Mouse (Mus musculus): ENCODE data around the gene Baz2a. TPM values are rescaled to one million over a fixed set of nuclear protein-coding genes. Genes with fewer than 3 reads are reported as not detected.
A peak's percentile ranks its signal among the peaks of the same experiment; 100 is the strongest.

Baz2a gene
- total and polyA plus RNA-seq, 3 experiments = 5.4 to 34.0 (median 12.8) TPM

DNA sequence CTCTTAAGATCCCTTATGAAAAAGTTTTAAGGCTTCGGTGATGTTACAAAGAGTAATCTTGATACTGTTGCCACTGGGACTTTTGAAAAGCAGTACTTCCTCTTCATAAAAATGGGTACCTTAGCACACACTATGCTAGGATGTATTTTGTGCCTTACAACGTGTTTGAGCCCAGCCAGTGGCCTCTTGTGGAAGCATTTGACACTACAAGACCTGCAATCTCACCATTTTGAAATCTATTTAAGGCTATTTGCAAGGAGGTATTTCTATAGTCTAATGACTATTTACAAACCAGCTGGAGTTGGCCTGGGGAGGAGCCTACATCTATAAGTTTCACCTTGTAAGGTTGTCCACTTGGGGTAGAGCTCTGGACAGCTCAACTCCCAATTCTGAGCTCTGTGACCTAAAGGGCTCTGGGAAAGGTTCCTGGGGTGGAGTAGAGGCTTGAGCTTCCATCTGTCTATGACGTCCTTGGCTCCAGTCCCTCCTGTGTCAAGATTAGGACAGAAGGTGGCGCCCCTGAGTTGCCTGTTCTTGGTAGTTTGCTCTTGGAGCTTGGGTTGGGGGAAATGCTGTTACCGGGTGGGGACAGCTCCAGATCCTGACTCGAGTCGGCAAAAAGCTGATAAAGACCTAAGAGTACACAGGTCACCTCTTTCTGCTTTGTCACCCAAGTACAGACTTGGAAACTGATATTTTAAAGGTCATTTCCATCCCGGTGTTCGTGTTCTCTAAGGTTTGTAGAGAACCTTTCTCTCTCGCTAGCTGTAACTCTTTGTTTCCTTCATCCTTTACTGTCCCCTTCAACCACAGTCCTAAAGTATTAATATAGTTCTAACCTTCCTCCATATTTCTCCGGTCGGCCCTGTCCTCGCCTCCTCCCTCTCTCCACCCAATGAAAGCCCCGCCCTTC lies 470 bp upstream of the Baz2a start:
- Histone ChIP-seq H3K79me2 (replicated peaks; ENCODE audit: control insufficient read depth, extremely low read depth, insufficient read depth, poor library complexity, severe bottlenecking) (peaks cover 9% of the 10 kb centered on the region), H3K27me3 (replicated peaks) (no peaks in the 10 kb centered on the region), H3K9ac (ENCODE audit: insufficient read depth, low read depth) (peak overlapping the region; percentile 87), H3K36me3 (replicated peaks in 1 of 2; ENCODE audit: control insufficient read depth in 1 of 2, insufficient read depth in 1 of 2, low read length in 1 of 2) (peaks cover 35 to 42% of the 10 kb centered on the region in 2 experiments), H3K4me2 (ENCODE audit: insufficient read depth, low read depth, poor library complexity, severe bottlenecking) (peak overlapping the region; percentile 95), H3K27ac (ENCODE audit: insufficient read depth, low read depth) (peak overlapping the region; percentile 83), H3K4me1 (ENCODE audit: control insufficient read depth in 1 of 2, insufficient read depth in 2 of 2) (peaks cover 3 to 60% of the 10 kb centered on the region in 2 experiments; a peak in 3 of 4 replicates), H3K9me3 (replicated peaks; ENCODE audit: low read length) (no peaks in the 10 kb centered on the region), H3K4me3 (replicated peaks in 1 of 3; ENCODE audit: low read depth in 2 of 3, low read length in 2 of 3, poor library complexity in 1 of 3) (peak overlapping the region; percentile 78 to 90 (median 86))
- in situ Hi-C loops (cut with MboI; ENCODE audit: low pct_ligation_motif_present, low pct_unique_long_range_greater_than_20kb, low sequenced_read_pairs) (loop anchor here (5.0 to 10.0 kb wide), 2 partner anchors 54 to 101 kb away; partner anchors contain the start of gene Gls2), dilution Hi-C loops (cut with MboI; ENCODE audit: extremely low pct_ligation_motif_present, extremely low pct_unique_long_range_greater_than_20kb, low sequenced_read_pairs) (no loop called here)
- DNase-seq (ENCODE audit: extremely low read depth) = peak; percentile 94
- peak; percentile 33; the same call in 1 of the 2 replicates for TF ChIP-seq HCFC1 (IDR thresholded peaks at IDR 0.05; ENCODE audit: low read depth, low read length)
- peak; percentile 21; the same call in 1 of the 2 replicates for TF ChIP-seq NELFE (IDR thresholded peaks at IDR 0.05; ENCODE audit: low read depth, low read length)
- peak; percentile 54 for TF ChIP-seq ZMIZ1 (IDR thresholded peaks at IDR 0.05; ENCODE audit: low read depth, low read length)
- TF ChIP-seq UBTF (IDR thresholded peaks at IDR 0.05; ENCODE audit: low read depth, low read length) = no peak
- no peak for TF ChIP-seq ZNF384 (IDR thresholded peaks at IDR 0.05; ENCODE audit: low read depth, low read length)
- no peak for TF ChIP-seq PAX5 (IDR thresholded peaks at IDR 0.05; ENCODE audit: low read length)
- TF ChIP-seq RCOR1 (conservative IDR thresholded peaks at IDR 0.05; ENCODE audit: low read depth, low read length) = no peak
- TF ChIP-seq MYC (IDR thresholded peaks at IDR 0.05; ENCODE audit: low read depth, low read length) = peak; percentile 68; the same call in 1 of the 2 replicates
- no peak; the same call in 1 of the 2 replicates for TF ChIP-seq CHD1 (IDR thresholded peaks at IDR 0.05; ENCODE audit: low read depth, low read length)
- TF ChIP-seq MAX (IDR thresholded peaks at IDR 0.05; ENCODE audit: low read length) = peak; percentile 50; the same call in 1 of the 2 replicates
- TF ChIP-seq USF2 (conservative IDR thresholded peaks at IDR 0.05; ENCODE audit: low read depth, low read length) = no peak
- TF ChIP-seq KAT2A (IDR thresholded peaks at IDR 0.05; ENCODE audit: insufficient replicate concordance, low read length) = no peak
- peak; percentile 11; the same call in 1 of the 2 replicates for TF ChIP-seq ETS1 (conservative IDR thresholded peaks at IDR 0.05; ENCODE audit: low read depth, low read length)
- TF ChIP-seq POLR2A (IDR thresholded peaks at IDR 0.05; ENCODE audit: low read depth, low read length) = peak; percentile 56
- TF ChIP-seq MXI1 (IDR thresholded peaks at IDR 0.05; ENCODE audit: low read depth, low read length) = peak; percentile 42; the same call in 1 of the 2 replicates
- TF ChIP-seq BHLHE40 (IDR thresholded peaks at IDR 0.05; ENCODE audit: low read depth, low read length) = no peak
- peak; percentile 52 to 81 for TF ChIP-seq CTCF (conservative IDR thresholded peaks at IDR 0.05 in 1 of 2, IDR thresholded peaks at IDR 0.05 in 1 of 2; ENCODE audit: low read depth in 2 of 2, low read length in 2 of 2)
- no peak for TF ChIP-seq SIN3A (IDR thresholded peaks at IDR 0.05; ENCODE audit: low read length)
- peak; percentile 45; the same call in 1 of the 2 replicates for TF ChIP-seq MAZ (IDR thresholded peaks at IDR 0.05; ENCODE audit: low read depth, low read length)
- TF ChIP-seq JUN (IDR thresholded peaks at IDR 0.05; ENCODE audit: insufficient read depth, low read depth, low read length) = no peak
- TF ChIP-seq CHD2 (IDR thresholded peaks at IDR 0.05; ENCODE audit: low read length) = peak; percentile 49; the same call in 1 of the 2 replicates
- TF ChIP-seq ZC3H11A (IDR thresholded peaks at IDR 0.05; ENCODE audit: low read depth, low read length) = no peak
- no peak for TF ChIP-seq NRF1 (IDR thresholded peaks at IDR 0.05; ENCODE audit: low read depth, low read length)
- TF ChIP-seq MAFK (IDR thresholded peaks at IDR 0.05; ENCODE audit: insufficient replicate concordance, low read length) = no peak
- no peak for TF ChIP-seq JUND (conservative IDR thresholded peaks at IDR 0.05; ENCODE audit: low read depth, low read length)
- TF ChIP-seq RAD21 (IDR thresholded peaks at IDR 0.05; ENCODE audit: low read depth, low read length) = peak; percentile 68
- peak; percentile 98 for TF ChIP-seq POLR2AphosphoS2 (IDR thresholded peaks at IDR 0.05; ENCODE audit: low read depth, low read length)
- TF ChIP-seq GABPA (IDR thresholded peaks at IDR 0.05; ENCODE audit: insufficient replicate concordance, low read depth, low read length) = no peak
- TF ChIP-seq MEF2A (IDR thresholded peaks at IDR 0.05; ENCODE audit: borderline replicate concordance, low read depth, low read length) = peak; percentile 39; the same call in 1 of the 2 replicates
- TF ChIP-seq ZKSCAN1 (IDR thresholded peaks at IDR 0.05; ENCODE audit: borderline replicate concordance, low read depth, low read length) = no peak
- no peak for TF ChIP-seq TBP (conservative IDR thresholded peaks at IDR 0.05; ENCODE audit: low read depth, low read length)
- TF ChIP-seq IRF4 (IDR thresholded peaks at IDR 0.05; ENCODE audit: low read depth, low read length) = no peak; the same call in 1 of the 2 replicates
- TF ChIP-seq SMC3 (IDR thresholded peaks at IDR 0.05; ENCODE audit: low read depth, low read length) = peak; percentile 75
- peak; percentile 50; the same call in 1 of the 2 replicates for TF ChIP-seq ELF1 (IDR thresholded peaks at IDR 0.05; ENCODE audit: low read depth, low read length)
- TF ChIP-seq E2F4 (IDR thresholded peaks at IDR 0.05; ENCODE audit: insufficient replicate concordance, low read depth, low read length) = no peak
- TF ChIP-seq USF1 (IDR thresholded peaks at IDR 0.05; ENCODE audit: low read depth, low read length) = no peak
- peak; percentile 18; the same call in 1 of the 2 replicates for TF ChIP-seq TCF12 (IDR thresholded peaks at IDR 0.05; ENCODE audit: low read depth, low read length)

Data from CH12.LX (cell line).